Mouse (Mus musculus) T-helper 2 cell (primary cell): ENCODE data around the gene Hspg2.

Experiments
- in situ Hi-C: fragments of 300-600 bp; cut with MboI, MseI; formaldehyde crosslinking; loops from one replicate; pipeline ENCODE4 v1.15.1; 2025; ENCODE audit warnings: high pct_unique_total_duplicates

Gene Hspg2

GRCm38 (mm10) chr4:137480191-137480992, 11.8 kb downstream of the Hspg2 start:
- in situ Hi-C loops = no loop called here

- in situ Hi-C loops = no loop called here
Measured at GRCm38 (mm10) chr4:137480993-137481340, 12.4 kb downstream of the Hspg2 start.

GRCm38 (mm10) chr4:137481381-137482030, 12.9 kb downstream of the Hspg2 start:
- in situ Hi-C loops = no loop called here

GRCm38 (mm10) chr4:137483871-137484270, 15.3 kb downstream of the Hspg2 start:
- in situ Hi-C loops = no loop called here

GRCm38 (mm10) chr4:137484586-137484985, 16.0 kb downstream of the Hspg2 start:
- in situ Hi-C loops = no loop called here

- in situ Hi-C loops = no loop called here
Measured at GRCm38 (mm10) chr4:137485258-137485960, 16.8 kb downstream of the Hspg2 start.

GRCm38 (mm10) chr4:137486081-137487014, 17.8 kb downstream of the Hspg2 start:
- in situ Hi-C loops = no loop called here

GRCm38 (mm10) chr4:137487286-137488000, 18.9 kb downstream of the Hspg2 start:
- in situ Hi-C loops = no loop called here

GRCm38 (mm10) chr4:137488038-137488437, 19.5 kb downstream of the Hspg2 start:
- in situ Hi-C loops = no loop called here

- in situ Hi-C loops = no loop called here
Measured at GRCm38 (mm10) chr4:137488571-137489303, 20.2 kb downstream of the Hspg2 start.

GRCm38 (mm10) chr4:137489996-137490395, 21.4 kb downstream of the Hspg2 start:
- in situ Hi-C loops = no loop called here

GRCm38 (mm10) chr4:137492563-137492962, 24.0 kb downstream of the Hspg2 start:
- in situ Hi-C loops = no loop called here

- in situ Hi-C loops = no loop called here
Measured at GRCm38 (mm10) chr4:137493187-137493586, 24.6 kb downstream of the Hspg2 start.

- in situ Hi-C loops = loop anchor here (5.0 kb wide), 1 partner anchor 53 kb away; no protein-coding TSS in a partner anchor
Measured at GRCm38 (mm10) chr4:137494751-137495500, 26.4 kb downstream of the Hspg2 start.

- in situ Hi-C loops = loop anchor here (5.0 kb wide), 1 partner anchor 53 kb away; no protein-coding TSS in a partner anchor
Measured at GRCm38 (mm10) chr4:137495501-137496100, 27.0 kb downstream of the Hspg2 start.

- in situ Hi-C loops = loop anchor here (5.0 kb wide), 1 partner anchor 55 kb away; no protein-coding TSS in a partner anchor
Measured at GRCm38 (mm10) chr4:137497367-137497766, 28.8 kb downstream of the Hspg2 start.

GRCm38 (mm10) chr4:137497892-137498722, 29.5 kb downstream of the Hspg2 start:
- in situ Hi-C loops = loop anchor here (5.0 kb wide), 1 partner anchor 56 kb away; no protein-coding TSS in a partner anchor
